ENCODE assay signal across 8 mouse cellular contexts in genomic region chr10:80227877-80228775, GRCm38 (mm10). TPM values are rescaled to one million over a fixed set of nuclear protein-coding genes. Genes with fewer than 3 reads are reported as not detected.
DNase-seq lines count a peak whose midpoint lies in the region; ATAC-seq lines count a peak whose summit lies in the region.

No protein-coding gene starts in this region.

- peak overlapping the region; percentile 95; the same call in 1 of the 2 replicates for H3K4me2 ChIP-seq in neural tube, embryonic 11.5 days (ENCODE audit: low read depth)
- peak overlapping the region; percentile 85 for H3K4me2 ChIP-seq in embryonic facial prominence, embryonic 15.5 days (replicated peaks)
- peak overlapping the region; percentile 77 for H3K4me2 ChIP-seq in kidney, embryonic 14.5 days (replicated peaks; ENCODE audit: low read depth, low read length)
- H3K4me2 ChIP-seq in midbrain, embryonic 11.5 days: peak overlapping the region; percentile 82

- H3K9me3 ChIP-seq in neural tube, embryonic 11.5 days (ENCODE audit: control insufficient read depth, low read length): no peaks in the 10 kb centered on the region
- H3K9me3 ChIP-seq in embryonic facial prominence, embryonic 15.5 days (replicated peaks): no peaks in the 10 kb centered on the region
- H3K9me3 ChIP-seq in kidney, embryonic 14.5 days (ENCODE audit: control insufficient read depth, low read length): no peaks in the 10 kb centered on the region
- H3K9me3 ChIP-seq in midbrain, embryonic 11.5 days (ENCODE audit: control insufficient read depth, low read length): no peaks in the 10 kb centered on the region

- no peak for DNase-seq in neural tube, embryonic 11.5 days (ENCODE audit: low spot score)
- no peak for DNase-seq in neural tube, embryonic 10.5 days (ENCODE audit: extremely low spot score, low spot score)
- DNase-seq in midbrain, embryonic 11.5 days (ENCODE audit: low spot score, missing footprints): peak; percentile 85
- DNase-seq in thymus, postnatal 10 days (ENCODE audit: low spot score in 2 of 2): no peak
- no peak for DNase-seq in adrenal gland, adult 8-10 months
- DNase-seq in thymus, postnatal 4 days: no peak

- no peak for ATAC-seq in neural tube, embryonic 11.5 days (ENCODE audit: insufficient read depth, low FRiP score, low TSS enrichment)
- ATAC-seq in embryonic facial prominence, embryonic 15.5 days (ENCODE audit: insufficient number of reproducible peaks, low FRiP score, low TSS enrichment, low read depth): no peak
- no peak for ATAC-seq in kidney, embryonic 14.5 days (ENCODE audit: low FRiP score, low TSS enrichment)
- ATAC-seq in midbrain, embryonic 11.5 days (ENCODE audit: low FRiP score): no peak

- no peak overlapping the region for H3K9ac ChIP-seq in neural tube, embryonic 11.5 days (ENCODE audit: low read length)
- H3K9ac ChIP-seq in embryonic facial prominence, embryonic 15.5 days: peak overlapping the region; percentile 82
- H3K9ac ChIP-seq in kidney, embryonic 14.5 days (ENCODE audit: low read depth, low read length): peak overlapping the region; percentile 94
- peak overlapping the region; percentile 88 for H3K9ac ChIP-seq in midbrain, embryonic 11.5 days (ENCODE audit: low read length)

- H3K4me1 ChIP-seq in neural tube, embryonic 11.5 days (ENCODE audit: control insufficient read depth, insufficient read depth, low read length): peaks cover 21% of the 10 kb centered on the region
- H3K4me1 ChIP-seq in embryonic facial prominence, embryonic 15.5 days: peaks cover 55% of the 10 kb centered on the region
- peaks cover 32% of the 10 kb centered on the region for H3K4me1 ChIP-seq in kidney, embryonic 14.5 days (ENCODE audit: control insufficient read depth, insufficient read depth, low read length)
- H3K4me1 ChIP-seq in midbrain, embryonic 11.5 days (ENCODE audit: control insufficient read depth, insufficient read depth, low read length): peaks cover 49% of the 10 kb centered on the region

- peaks cover 10% of the 10 kb centered on the region for H3K36me3 ChIP-seq in neural tube, embryonic 11.5 days (ENCODE audit: control insufficient read depth, insufficient read depth, low read length)
- peaks cover 39% of the 10 kb centered on the region for H3K36me3 ChIP-seq in embryonic facial prominence, embryonic 15.5 days
- peaks cover 42% of the 10 kb centered on the region for H3K36me3 ChIP-seq in kidney, embryonic 14.5 days (ENCODE audit: control insufficient read depth, insufficient read depth, low read length)
- H3K36me3 ChIP-seq in midbrain, embryonic 11.5 days (ENCODE audit: control insufficient read depth, insufficient read depth, low read length): peaks cover 4% of the 10 kb centered on the region; the same call in 1 of the 2 replicates

- H3K27ac ChIP-seq in neural tube, embryonic 11.5 days (ENCODE audit: low read depth, low read length): no peak overlapping the region
- H3K27ac ChIP-seq in embryonic facial prominence, embryonic 15.5 days (replicated peaks): peak overlapping the region; percentile 93
- peak overlapping the region; percentile 93; the same call in 1 of the 2 replicates for H3K27ac ChIP-seq in kidney, embryonic 14.5 days (ENCODE audit: low read depth, low read length)
- peak overlapping the region; percentile 87 for H3K27ac ChIP-seq in midbrain, embryonic 11.5 days (ENCODE audit: low read depth, low read length)

- WGBS in neural tube, embryonic 11.5 days: 76% methylated on average over 15 of the region's 15 CpGs
- 37% methylated on average over 15 of the region's 15 CpGs for WGBS in embryonic facial prominence, embryonic 15.5 days
- 49% methylated on average over 15 of the region's 15 CpGs for WGBS in kidney, embryonic 14.5 days
- 48% methylated on average over 15 of the region's 15 CpGs for WGBS in midbrain, embryonic 11.5 days

- H3K4me3 ChIP-seq in neural tube, embryonic 11.5 days (ENCODE audit: low read depth, low read length): peak overlapping the region; percentile 84; the same call in 1 of the 2 replicates
- H3K4me3 ChIP-seq in embryonic facial prominence, embryonic 15.5 days (replicated peaks): peak overlapping the region; percentile 62
- H3K4me3 ChIP-seq in kidney, embryonic 14.5 days (ENCODE audit: low read length): peak overlapping the region; percentile 80
- H3K4me3 ChIP-seq in midbrain, embryonic 11.5 days (ENCODE audit: low read depth, low read length): peak overlapping the region; percentile 85

- no peaks in the 10 kb centered on the region for H3K27me3 ChIP-seq in neural tube, embryonic 11.5 days (ENCODE audit: control insufficient read depth, insufficient read depth, low read length)
- H3K27me3 ChIP-seq in embryonic facial prominence, embryonic 15.5 days: no peaks in the 10 kb centered on the region
- H3K27me3 ChIP-seq in kidney, embryonic 14.5 days (ENCODE audit: control insufficient read depth, insufficient read depth, low read length): no peaks in the 10 kb centered on the region
- no peaks in the 10 kb centered on the region for H3K27me3 ChIP-seq in midbrain, embryonic 11.5 days (ENCODE audit: control insufficient read depth, insufficient read depth, low read length)

RNA-seq across cellular contexts. Expression of gene Mum1, which starts 1.9 kb away (rescaled TPM):
- polyA plus RNA-seq in neural tube, embryonic 11.5 days (2014; fragmentation: Nextera tagmentation; extraction: Ambion mirVana): 59.6 and 61.8 TPM in 2 replicates
- polyA plus RNA-seq in embryonic facial prominence, embryonic 15.5 days (2015; fragmentation: Nextera tagmentation; extraction: Ambion mirVana): 75.2 and 77.0 TPM in 2 replicates
- 64.4 and 65.1 TPM in 2 replicates for polyA plus RNA-seq in kidney, embryonic 14.5 days (2014; fragmentation: Nextera tagmentation; extraction: Ambion mirVana)
- 134 and 142 TPM in 2 replicates for polyA plus RNA-seq in midbrain, embryonic 11.5 days (2014; fragmentation: Nextera tagmentation; extraction: Ambion mirVana)
- total RNA-seq in adrenal gland, adult 8-10 months (2022): 10 to 100 TPM; 26.5 to 41.6 (median 32.9) TPM

RNA-seq across cellular contexts. Expression of gene Ndufs7, which starts 20.8 kb away (rescaled TPM):
- polyA plus RNA-seq in neural tube, embryonic 11.5 days (2014; fragmentation: Nextera tagmentation; extraction: Ambion mirVana): 247 and 261 TPM in 2 replicates
- polyA plus RNA-seq in embryonic facial prominence, embryonic 15.5 days (2015; fragmentation: Nextera tagmentation; extraction: Ambion mirVana): 317 and 339 TPM in 2 replicates
- 382 and 390 TPM in 2 replicates for polyA plus RNA-seq in kidney, embryonic 14.5 days (2014; fragmentation: Nextera tagmentation; extraction: Ambion mirVana)
- polyA plus RNA-seq in midbrain, embryonic 11.5 days (2014; fragmentation: Nextera tagmentation; extraction: Ambion mirVana): 209 and 229 TPM in 2 replicates
- total RNA-seq in adrenal gland, adult 8-10 months (2022): 100 to 1,000 TPM; 192 to 257 (median 232) TPM

RNA-seq across cellular contexts. Expression of gene Gamt, which starts 32.7 kb away (rescaled TPM):
- polyA plus RNA-seq in neural tube, embryonic 11.5 days (2014; fragmentation: Nextera tagmentation; extraction: Ambion mirVana): 35.1 and 37.7 TPM in 2 replicates
- 72.3 and 88.0 TPM in 2 replicates for polyA plus RNA-seq in embryonic facial prominence, embryonic 15.5 days (2015; fragmentation: Nextera tagmentation; extraction: Ambion mirVana)
- polyA plus RNA-seq in kidney, embryonic 14.5 days (2014; fragmentation: Nextera tagmentation; extraction: Ambion mirVana): 30.2 and 33.6 TPM in 2 replicates
- polyA plus RNA-seq in midbrain, embryonic 11.5 days (2014; fragmentation: Nextera tagmentation; extraction: Ambion mirVana): 24.6 and 28.9 TPM in 2 replicates
- total RNA-seq in adrenal gland, adult 8-10 months (2022): 100 to 1,000 TPM; 238 to 291 (median 243) TPM

RNA-seq across cellular contexts. Expression of gene Dazap1, which starts 33.2 kb away (rescaled TPM):
- polyA plus RNA-seq in neural tube, embryonic 11.5 days (2014; fragmentation: Nextera tagmentation; extraction: Ambion mirVana): 49.8 and 51.9 TPM in 2 replicates
- polyA plus RNA-seq in embryonic facial prominence, embryonic 15.5 days (2015; fragmentation: Nextera tagmentation; extraction: Ambion mirVana): 61.2 and 64.6 TPM in 2 replicates
- polyA plus RNA-seq in kidney, embryonic 14.5 days (2014; fragmentation: Nextera tagmentation; extraction: Ambion mirVana): 45.8 and 56.9 TPM in 2 replicates
- polyA plus RNA-seq in midbrain, embryonic 11.5 days (2014; fragmentation: Nextera tagmentation; extraction: Ambion mirVana): 37.8 and 42.6 TPM in 2 replicates
- 100 to 1,000 TPM in 2 of 4 experiments, 10 to 100 TPM in 2; 72.3 to 125 (median 90.3) TPM for total RNA-seq in adrenal gland, adult 8-10 months (2022)

RNA-seq across cellular contexts. Expression of gene Efna2, which starts 48.8 kb away (rescaled TPM):
- 36.2 and 38.9 TPM in 2 replicates for polyA plus RNA-seq in neural tube, embryonic 11.5 days (2014; fragmentation: Nextera tagmentation; extraction: Ambion mirVana)
- polyA plus RNA-seq in embryonic facial prominence, embryonic 15.5 days (2015; fragmentation: Nextera tagmentation; extraction: Ambion mirVana): 30.9 and 31.8 TPM in 2 replicates
- polyA plus RNA-seq in kidney, embryonic 14.5 days (2014; fragmentation: Nextera tagmentation; extraction: Ambion mirVana): 15.4 and 17.3 TPM in 2 replicates
- 78.1 and 91.7 TPM in 2 replicates for polyA plus RNA-seq in midbrain, embryonic 11.5 days (2014; fragmentation: Nextera tagmentation; extraction: Ambion mirVana)
- 1 to 10 TPM; 2.4 to 5.2 (median 3.3) TPM for total RNA-seq in adrenal gland, adult 8-10 months (2022)
